ENCODE assay signal across 27 mouse cellular contexts in the genomic region with DNA sequence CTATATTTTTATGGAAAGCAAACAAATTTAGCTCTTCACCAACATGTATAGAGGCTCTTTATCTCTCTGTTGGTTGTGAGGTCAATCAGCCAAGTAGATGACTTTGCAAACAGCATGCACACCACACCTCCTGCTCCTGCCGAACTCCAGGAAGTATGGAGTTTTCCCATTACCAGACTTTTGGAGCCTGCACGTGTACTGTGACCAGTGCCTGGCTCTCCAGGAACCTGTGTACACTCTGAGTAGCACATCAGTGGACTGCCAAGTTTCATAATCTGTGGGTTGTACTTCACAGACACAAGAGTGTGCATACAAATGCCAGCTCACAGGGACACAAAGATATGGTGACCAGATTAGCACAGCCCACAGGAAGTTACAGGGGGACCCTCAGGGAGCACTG.
"Had no signal": no experiment of that assay in that cellular context is flagged by ENCODE, and none has a peak within 500 bp of the region (broad histone marks: within the 10 kb centered on the region; RNA-seq: fewer than 3 reads in every experiment).

No protein-coding gene starts in this region.

- H3K36me3 ChIP-seq: heart, embryonic 15.5 days; hindbrain, embryonic 13.5 days; hindbrain, embryonic 15.5 days; kidney, embryonic 15.5 days; limb, embryonic 13.5 days; limb, embryonic 15.5 days; liver, embryonic 13.5 days had no signal

- H3K9me3 ChIP-seq: heart, embryonic 13.5 days; heart, embryonic 15.5 days; hindbrain, embryonic 13.5 days; hindbrain, embryonic 15.5 days; kidney, embryonic 15.5 days; limb, embryonic 13.5 days; limb, embryonic 15.5 days; liver, embryonic 13.5 days had no signal

- ATAC-seq: hindbrain, postnatal 0 days had no signal

- H3K27ac ChIP-seq: gastrocnemius, adult 2 months; heart, adult 2 months; heart, embryonic 13.5 days; heart, embryonic 15.5 days; hindbrain, embryonic 13.5 days; hindbrain, embryonic 15.5 days; hindbrain, postnatal 0 days; kidney, embryonic 15.5 days; kidney, postnatal 0 days; limb, embryonic 13.5 days; limb, embryonic 15.5 days; liver, embryonic 13.5 days had no signal

- H3K4me1 ChIP-seq: heart, embryonic 13.5 days; heart, embryonic 15.5 days; hindbrain, embryonic 13.5 days; hindbrain, embryonic 15.5 days; kidney, embryonic 15.5 days; limb, embryonic 13.5 days; limb, embryonic 15.5 days; liver, embryonic 13.5 days had no signal

- H3K27me3 ChIP-seq: heart, embryonic 13.5 days; heart, embryonic 15.5 days; hindbrain, embryonic 13.5 days; hindbrain, embryonic 15.5 days; kidney, embryonic 15.5 days; limb, embryonic 13.5 days; limb, embryonic 15.5 days; liver, embryonic 13.5 days had no signal

- DNase-seq: gastrocnemius, adult 2 months; gastrocnemius, postnatal 14 days; gastrocnemius, postnatal 36 days; heart, adult 11 months; heart, adult 2 months; heart, postnatal 14 days; heart, postnatal 36 days; kidney, adult 11 months; kidney, adult 2 months; kidney, adult 9 months; kidney, postnatal 25 days; kidney, postnatal 4 days; layer of hippocampus, adult 9-11 months; layer of hippocampus, postnatal 36 days; left cerebral cortex, postnatal 4 days; liver, embryonic 13.5 days had no signal

- H3K4me3 ChIP-seq: gastrocnemius, adult 2 months; heart, adult 2 months; heart, embryonic 13.5 days; heart, embryonic 15.5 days; hindbrain, embryonic 13.5 days; hindbrain, embryonic 15.5 days; kidney, embryonic 15.5 days; limb, embryonic 13.5 days; limb, embryonic 15.5 days; liver, embryonic 13.5 days had no signal

- H3K9ac ChIP-seq: heart, embryonic 13.5 days; heart, embryonic 15.5 days; hindbrain, embryonic 13.5 days; hindbrain, embryonic 15.5 days; kidney, embryonic 15.5 days; limb, embryonic 13.5 days; limb, embryonic 15.5 days; liver, embryonic 13.5 days had no signal

- H3K4me2 ChIP-seq: heart, embryonic 11.5 days; heart, embryonic 13.5 days; heart, embryonic 15.5 days; hindbrain, embryonic 13.5 days; hindbrain, embryonic 15.5 days; kidney, embryonic 15.5 days; limb, embryonic 13.5 days; limb, embryonic 15.5 days; liver, embryonic 11.5 days; liver, embryonic 13.5 days had no signal
